Mouse (Mus musculus) lung, adult 10 weeks (tissue): ENCODE data around the gene Hao1. TPM values are rescaled to one million over a fixed set of nuclear protein-coding genes. Genes with fewer than 3 reads are reported as not detected.

Experiments
- polyA plus RNA-seq: library from polyadenylated mRNA; stranded (reverse); fragments of 350-450 nt; fragmentation: Illumina TruSeq; extraction: RNeasy Lipid Tissue Mini Kit (QIAGEN cat#74804); gene quantifications from one replicate; pipeline ENCODE4 v1.2.3, GENCODE M21; 2014; ENCODE audit warnings: low read depth, low replicate concordance; ENCODE audit not compliant: insufficient read depth

Hao1 gene
- not detected for polyA plus RNA-seq

GRCm38 (mm10) chr2:134554221-134554727 lies at the start of gene Hao1:
TSS of gene Hao1 (minus strand) at chr2:134554368.

Other genes starting within 250 kb of the Hao1 start
- gene Tmx4, start 89.8 kb upstream of the Hao1 start, polyA plus RNA-seq: 8.9 TPM
- gene Plcb1, start 231.7 kb upstream of the Hao1 start, polyA plus RNA-seq: 4.3 TPM